In the genomic region with DNA sequence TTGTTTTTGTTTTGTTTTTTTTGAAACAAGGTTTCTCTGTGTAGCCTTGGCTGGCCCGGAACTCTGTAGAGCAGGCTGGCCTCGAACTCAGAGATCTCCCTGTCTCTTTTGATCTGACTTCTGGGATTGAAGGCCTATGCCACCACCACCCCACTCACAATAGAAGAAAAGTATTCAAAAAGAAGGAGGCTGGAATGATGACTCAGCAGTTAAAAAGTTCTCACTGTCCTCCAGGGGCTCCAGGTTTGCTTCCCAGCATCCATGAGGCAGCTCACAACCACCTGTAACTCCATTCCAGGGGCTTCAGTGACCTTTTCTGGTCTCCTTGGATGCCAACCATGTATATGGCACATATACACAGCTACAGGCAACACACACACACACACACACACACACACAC, we compare ENCODE assay signal across 21 mouse cellular contexts.
"Had no signal": no experiment of that assay in that cellular context is flagged by ENCODE, and none has a peak within 500 bp of the region (broad histone marks: within the 10 kb centered on the region; RNA-seq: fewer than 3 reads in every experiment).

No protein-coding gene starts in this region.

- H3K4me3 ChIP-seq: heart, embryonic 10.5 days; heart, embryonic 12.5 days; hindbrain, embryonic 13.5 days; hindbrain, embryonic 15.5 days; kidney, embryonic 15.5 days; layer of hippocampus, adult 2 months; left cerebral cortex, adult 2 months; limb, embryonic 13.5 days; limb, embryonic 15.5 days; liver, embryonic 13.5 days; liver, embryonic 15.5 days had no signal

- H3K36me3 ChIP-seq: heart, embryonic 10.5 days; heart, embryonic 12.5 days; hindbrain, embryonic 13.5 days; hindbrain, embryonic 15.5 days; kidney, embryonic 15.5 days; limb, embryonic 13.5 days; limb, embryonic 15.5 days; liver, embryonic 13.5 days; liver, embryonic 15.5 days had no signal

- H3K27ac ChIP-seq: heart, embryonic 10.5 days; hindbrain, embryonic 13.5 days; hindbrain, embryonic 15.5 days; hindbrain, postnatal 0 days; kidney, embryonic 15.5 days; kidney, postnatal 0 days; layer of hippocampus, adult 2 months; left cerebral cortex, adult 2 months; limb, embryonic 13.5 days; limb, embryonic 15.5 days; liver, embryonic 13.5 days; liver, embryonic 15.5 days had no signal

- H3K9me3 ChIP-seq: heart, embryonic 10.5 days; heart, embryonic 12.5 days; hindbrain, embryonic 13.5 days; hindbrain, embryonic 15.5 days; kidney, embryonic 15.5 days; limb, embryonic 13.5 days; limb, embryonic 15.5 days; liver, embryonic 13.5 days; liver, embryonic 15.5 days had no signal

- H3K9ac ChIP-seq: heart, embryonic 12.5 days; hindbrain, embryonic 13.5 days; hindbrain, embryonic 15.5 days; kidney, embryonic 15.5 days; limb, embryonic 13.5 days; limb, embryonic 15.5 days; liver, embryonic 13.5 days; liver, embryonic 15.5 days had no signal

- H3K27me3 ChIP-seq: hindbrain, embryonic 15.5 days had no signal

- H3K4me1 ChIP-seq: heart, embryonic 12.5 days; hindbrain, embryonic 13.5 days; hindbrain, embryonic 15.5 days; limb, embryonic 13.5 days; limb, embryonic 15.5 days had no signal

- ATAC-seq: hindbrain, postnatal 0 days; intestine, embryonic 16.5 days had no signal

- DNase-seq: gastrocnemius, postnatal 14 days; gastrocnemius, postnatal 36 days; heart, adult 18-20 months; heart, postnatal 10 days; kidney, adult 11 months; kidney, postnatal 14 days; left cerebral cortex, postnatal 4 days; liver, embryonic 13.5 days had no signal

- H3K4me2 ChIP-seq: heart, embryonic 12.5 days; hindbrain, embryonic 13.5 days; hindbrain, embryonic 15.5 days; kidney, embryonic 15.5 days; limb, embryonic 13.5 days; limb, embryonic 15.5 days; liver, embryonic 13.5 days; liver, embryonic 15.5 days had no signal
